Mouse (Mus musculus) C2C12 (cell line): Measurements from ENCODE around the gene Pet100.

ENCODE experiments used
- CTCF ChIP-seq: IDR thresholded peaks from one replicate; pipeline ENCODE4 v1.5.1; 2011; ENCODE audit not compliant: control insufficient read depth, insufficient read depth, insufficient read length
- MAX ChIP-seq: IDR thresholded peaks from one replicate; pipeline ENCODE4 v1.6.1; 2011; ENCODE audit warnings: mild to moderate bottlenecking, control low read depth
- MYOD1 ChIP-seq: IDR thresholded peaks from one replicate; pipeline ENCODE4 v1.6.1; 2011; ENCODE audit warnings: low read depth; ENCODE audit not compliant: control insufficient read depth, insufficient read length
- MYOG ChIP-seq: IDR thresholded peaks from one replicate; pipeline ENCODE4 v1.6.1; 2011; ENCODE audit not compliant: control insufficient read depth, insufficient read length; ENCODE audit errors: extremely low read depth
- USF1 ChIP-seq: IDR thresholded peaks from one replicate; pipeline ENCODE4 v1.6.1; 2011; ENCODE audit warnings: low read depth, mild to moderate bottlenecking, control low read depth, moderate library complexity

GRCm38 (mm10) chr8:3664405-3664804, 43.1 kb downstream of the Pet100 start:
- TF ChIP-seq MAX (no peak), CTCF (no peak), MYOD1 (no peak), MYOG (no peak), USF1 (no peak)
